Mouse (Mus musculus) liver, embryonic 13.5 days (tissue): ENCODE measurements at regions not wholly inside any gene's neighbourhood (a gene's known extent, or its start where the extent isn't known, plus 50 kb on each side); places are given as distances from the start of the nearest gene placed in this dataset.

ENCODE experiments used
- ATAC-seq: fragments of 200-750 bp; cut with Nextera tagmentation; 2 replicates; pipeline ENCODE4 v1.8.0; 2017; ENCODE audit warnings: low read depth, mild to moderate bottlenecking, moderate number of reproducible peaks, moderate library complexity
- DNase-seq: peaks from one replicate; pipeline ENCODE4 v3.0.0; 2022
- H3K27ac ChIP-seq: fragments of 300-500 bp; sonication (generic); 2 replicates; pipeline ENCODE4 v1.5.1; 2015; ENCODE audit warnings: moderate library complexity, mild to moderate bottlenecking, inconsistent platforms
- H3K27me3 ChIP-seq: fragments of 300-500 bp; sonication (generic); 2 replicates; pipeline ENCODE4 v1.6.1; 2015; ENCODE audit warnings: mild to moderate bottlenecking, inconsistent platforms
- H3K36me3 ChIP-seq: fragments of 300-500 bp; sonication (generic); 2 replicates; pipeline ENCODE4 v1.6.1; 2015; ENCODE audit warnings: mild to moderate bottlenecking, inconsistent platforms
- H3K4me1 ChIP-seq: fragments of 300-500 bp; sonication (generic); replicated peaks from 2 replicates; pipeline ENCODE4 v1.6.1; 2015; ENCODE audit warnings: inconsistent platforms
- H3K4me2 ChIP-seq: fragments of 300-500 bp; sonication (generic); 2 replicates; pipeline ENCODE4 v1.6.1; 2015; ENCODE audit warnings: inconsistent platforms, mild to moderate bottlenecking, moderate library complexity
- H3K4me3 ChIP-seq: fragments of 300-500 bp; sonication (generic); replicated peaks from 2 replicates; pipeline ENCODE4 v1.5.1; 2015; ENCODE audit warnings: mild to moderate bottlenecking, inconsistent platforms
- H3K9ac ChIP-seq: fragments of 300-500 bp; sonication (generic); 2 replicates; pipeline ENCODE4 v1.6.1; 2015; ENCODE audit warnings: mild to moderate bottlenecking, inconsistent platforms
- H3K9me3 ChIP-seq: fragments of 300-500 bp; sonication (generic); replicated peaks from 2 replicates; pipeline ENCODE4 v1.6.1; 2016; ENCODE audit warnings: inconsistent platforms
- WGBS: fragments of 180-500 bp; shearing (Covaris S2); methylation state at CpG from one replicate; pipeline ENCODE4 v1.1.7; 2015; ENCODE audit not compliant: insufficient replicate concordance; 5-methylcytosine and 5-hydroxymethylcytosine counted together

DNA sequence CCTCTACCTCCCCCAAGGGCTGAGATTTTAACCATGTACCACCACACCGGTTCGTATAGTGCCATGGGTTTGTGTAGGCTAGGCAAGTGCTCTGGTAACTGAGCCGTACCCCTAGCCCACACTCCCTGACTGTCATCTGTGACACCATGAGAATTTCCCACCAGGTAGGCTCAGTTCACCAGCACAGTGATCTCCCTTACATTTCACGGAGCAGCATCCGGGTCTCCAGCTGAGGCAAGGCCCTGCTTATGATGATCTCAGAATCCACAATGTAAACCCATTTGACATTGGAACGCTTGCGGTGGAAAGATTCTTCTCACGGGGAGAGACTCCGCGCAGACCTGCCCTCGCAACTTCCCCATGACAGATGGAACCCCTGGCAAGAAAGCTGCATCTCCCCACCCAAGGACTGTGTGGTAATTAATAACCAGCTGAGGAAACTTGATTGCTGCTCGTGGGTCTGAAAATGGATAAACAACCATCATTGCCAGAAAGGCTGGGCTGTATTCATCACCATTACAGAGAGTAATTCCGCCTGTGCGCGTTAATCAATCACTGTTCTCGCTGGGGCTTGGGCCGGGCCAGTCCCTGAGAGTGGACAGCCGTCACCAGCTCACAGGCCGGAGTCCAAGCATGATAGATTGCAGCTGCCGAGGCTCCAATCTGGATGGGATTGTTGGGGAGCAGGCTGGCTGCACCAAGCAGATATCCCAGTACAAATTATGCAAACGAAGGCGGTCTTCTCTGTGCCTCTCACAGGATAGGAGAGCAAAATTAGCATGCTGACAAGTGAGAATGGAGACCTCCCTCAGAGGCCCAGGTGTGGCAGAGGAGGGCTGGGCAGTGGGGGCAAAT is 492.3 kb downstream of the Fam19a5 start:
- Histone ChIP-seq H3K4me2 (no peak overlapping the region), H3K4me1 (no peaks in the 10 kb centered on the region), H3K27ac (no peak overlapping the region), H3K36me3 (no peaks in the 10 kb centered on the region), H3K4me3 (no peak overlapping the region), H3K27me3 (no peaks in the 10 kb centered on the region), H3K9me3 (no peaks in the 10 kb centered on the region; the same call in 1 of the 2 replicates), H3K9ac (no peak overlapping the region)
- WGBS = 66% methylated on average over 22 of the region's 22 CpGs
- ATAC-seq = no peak
- DNase-seq = no peak

GRCm38 (mm10) chr15:88037606-88038005 is 493.5 kb downstream of the Fam19a5 start:
- DNase-seq = no peak
- no peak for ATAC-seq
- no peak overlapping the region for H3K9ac ChIP-seq
- H3K27ac ChIP-seq = no peak overlapping the region
- 56% methylated on average over 4 of the region's 4 CpGs for WGBS
- no peaks in the 10 kb centered on the region for H3K36me3 ChIP-seq
- H3K4me3 ChIP-seq = no peak overlapping the region
- H3K9me3 ChIP-seq = no peaks in the 10 kb centered on the region; the same call in 1 of the 2 replicates
- no peaks in the 10 kb centered on the region for H3K27me3 ChIP-seq
- no peaks in the 10 kb centered on the region for H3K4me1 ChIP-seq
- no peak overlapping the region for H3K4me2 ChIP-seq

DNA sequence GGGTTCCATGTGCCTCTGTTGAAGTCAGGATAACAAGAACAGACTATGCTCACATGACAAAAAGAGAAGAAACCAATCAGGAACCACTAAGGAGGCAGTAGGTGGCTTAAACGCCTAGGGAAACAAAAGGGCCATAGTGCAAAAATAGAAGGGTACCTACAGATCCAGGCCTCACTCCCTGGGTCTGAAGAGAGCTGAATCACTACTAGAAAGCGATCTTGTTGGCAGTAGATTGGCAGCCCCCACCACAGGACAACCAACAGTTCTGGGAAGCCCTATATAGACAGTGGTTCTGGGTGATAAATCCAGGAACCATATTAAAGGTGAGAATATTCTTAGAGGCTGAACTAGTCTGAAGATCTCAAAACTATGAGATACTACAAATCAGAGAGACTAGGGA is 498.7 kb downstream of the Fam19a5 start:
- H3K27ac ChIP-seq = no peak overlapping the region
- no peaks in the 10 kb centered on the region for H3K27me3 ChIP-seq
- no peak overlapping the region for H3K4me2 ChIP-seq
- H3K4me1 ChIP-seq = no peaks in the 10 kb centered on the region
- ATAC-seq (no peak), DNase-seq (no peak)
- H3K9me3 ChIP-seq = peaks cover 4% of the 10 kb centered on the region; the same call in 1 of the 2 replicates
- WGBS = 48% methylated on average over 2 of the region's 2 CpGs
- no peak overlapping the region for H3K4me3 ChIP-seq
- H3K9ac ChIP-seq = no peak overlapping the region
- no peaks in the 10 kb centered on the region for H3K36me3 ChIP-seq

- Histone ChIP-seq H3K27me3 (no peaks in the 10 kb centered on the region), H3K27ac (no peak overlapping the region), H3K4me1 (no peaks in the 10 kb centered on the region), H3K9ac (no peak overlapping the region), H3K36me3 (no peaks in the 10 kb centered on the region), H3K4me3 (no peak overlapping the region), H3K4me2 (no peak overlapping the region), H3K9me3 (0 out of 2 replicates have a peak, but pooled peaks cover 3% of the 10 kb centered on the region)
- no peak for DNase-seq
- no peak for ATAC-seq
- 41% methylated on average over 4 of the region's 4 CpGs for WGBS
Observed at GRCm38 (mm10) chr15:88058071-88058470, 514.0 kb downstream of the Fam19a5 start.

- no peaks in the 10 kb centered on the region for H3K36me3 ChIP-seq
- H3K4me3 ChIP-seq = no peak overlapping the region
- no peak overlapping the region for H3K27ac ChIP-seq
- no peak overlapping the region for H3K9ac ChIP-seq
- no peaks in the 10 kb centered on the region for H3K27me3 ChIP-seq
- no peaks in the 10 kb centered on the region for H3K9me3 ChIP-seq
- no peak overlapping the region for H3K4me2 ChIP-seq
- 65% methylated on average over 4 of the region's 4 CpGs for WGBS
- DNase-seq (no peak), ATAC-seq (no peak)
- no peaks in the 10 kb centered on the region for H3K4me1 ChIP-seq
Observed at GRCm38 (mm10) chr15:88060935-88061334, 516.8 kb downstream of the Fam19a5 start.

DNA sequence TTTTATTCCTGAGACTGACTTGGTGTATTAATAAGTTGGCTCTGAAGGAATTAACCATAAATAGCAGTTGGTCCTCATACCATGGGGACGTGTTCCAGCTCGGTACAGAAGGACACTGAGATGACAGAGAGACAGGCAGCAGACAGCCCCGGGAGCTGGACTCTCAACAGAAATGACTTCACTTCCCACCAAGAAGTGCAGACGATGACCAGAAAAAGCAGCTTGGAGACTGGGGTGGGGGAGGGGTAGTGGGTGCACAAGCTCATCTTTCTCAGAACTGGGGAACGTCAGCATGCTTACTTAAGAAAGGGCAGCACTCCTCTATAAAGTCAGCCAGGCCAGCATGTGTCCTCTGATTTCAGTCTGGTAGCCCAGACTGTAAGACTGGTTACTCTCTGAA is 518.9 kb downstream of the Fam19a5 start:
- ATAC-seq = no peak
- Histone ChIP-seq H3K27me3 (no peaks in the 10 kb centered on the region), H3K4me2 (no peak overlapping the region), H3K9me3 (no peaks in the 10 kb centered on the region), H3K4me3 (no peak overlapping the region), H3K27ac (no peak overlapping the region), H3K4me1 (no peaks in the 10 kb centered on the region), H3K36me3 (no peaks in the 10 kb centered on the region), H3K9ac (no peak overlapping the region)
- WGBS = 70% methylated on average over 5 of the region's 5 CpGs
- no peak for DNase-seq

GRCm38 (mm10) chr15:88068476-88068875 is 524.4 kb downstream of the Fam19a5 start:
- 58% methylated on average over 3 of the region's 3 CpGs for WGBS

DNA sequence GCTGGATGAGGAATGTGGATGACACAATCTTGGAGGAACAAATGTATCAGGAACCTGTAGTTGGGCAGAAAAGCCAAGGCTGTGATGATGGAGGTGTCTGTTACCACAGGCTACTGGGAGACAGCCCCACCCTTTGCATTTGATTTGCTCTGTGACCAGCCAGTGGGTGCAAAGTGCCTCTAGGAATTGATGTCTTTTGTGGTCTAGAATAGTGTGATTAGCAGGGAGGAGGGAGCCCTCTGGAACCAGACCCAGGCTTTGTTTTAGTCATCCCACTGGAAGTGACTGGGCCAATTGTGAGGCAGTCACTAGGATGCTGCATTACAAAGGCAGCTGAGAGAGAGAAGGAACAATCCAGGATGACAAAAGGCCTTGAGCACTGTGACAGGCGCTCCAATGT is 527.4 kb upstream of the Zdhhc25 start:
- peaks cover 11% of the 10 kb centered on the region; the same call in 1 of the 2 replicates for H3K9me3 ChIP-seq
- no peak overlapping the region for H3K4me2 ChIP-seq
- no peak overlapping the region for H3K9ac ChIP-seq
- no peaks in the 10 kb centered on the region for H3K27me3 ChIP-seq
- WGBS = 17% methylated on average over 1 of the region's 1 CpGs
- H3K27ac ChIP-seq = no peak overlapping the region
- DNase-seq (no peak), ATAC-seq (no peak)
- no peak overlapping the region for H3K4me3 ChIP-seq
- no peaks in the 10 kb centered on the region for H3K36me3 ChIP-seq
- H3K4me1 ChIP-seq = no peaks in the 10 kb centered on the region

More at GRCm38 (mm10) chr15:88068476-88068875, 524.4 kb downstream of the Fam19a5 start:
- H3K36me3 ChIP-seq = no peaks in the 10 kb centered on the region
- no peak overlapping the region for H3K4me2 ChIP-seq
- no peaks in the 10 kb centered on the region for H3K27me3 ChIP-seq
- no peak overlapping the region for H3K9ac ChIP-seq
- ATAC-seq = no peak
- H3K9me3 ChIP-seq = 0 out of 2 replicates have a peak, but pooled peaks cover 11% of the 10 kb centered on the region
- DNase-seq = no peak
- H3K4me3 ChIP-seq = no peak overlapping the region
- no peak overlapping the region for H3K27ac ChIP-seq
- no peaks in the 10 kb centered on the region for H3K4me1 ChIP-seq

- no peak overlapping the region for H3K4me3 ChIP-seq
- no peak overlapping the region for H3K4me2 ChIP-seq
- peaks cover 11% of the 10 kb centered on the region for H3K9me3 ChIP-seq
- no peaks in the 10 kb centered on the region for H3K27me3 ChIP-seq
- no peak overlapping the region for H3K27ac ChIP-seq
- no peaks in the 10 kb centered on the region for H3K36me3 ChIP-seq
- H3K4me1 ChIP-seq = no peaks in the 10 kb centered on the region
- ATAC-seq (no peak), DNase-seq (no peak)
- H3K9ac ChIP-seq = no peak overlapping the region
- WGBS = 59% methylated on average over 5 of the region's 5 CpGs
Observed at GRCm38 (mm10) chr15:88083911-88084310, 516.2 kb upstream of the Zdhhc25 start.

GRCm38 (mm10) chr15:88085631-88086030 is 514.5 kb upstream of the Zdhhc25 start:
- Histone ChIP-seq H3K4me2 (no peak overlapping the region), H3K9me3 (peaks cover 14% of the 10 kb centered on the region), H3K27ac (no peak overlapping the region), H3K9ac (no peak overlapping the region), H3K4me3 (no peak overlapping the region), H3K27me3 (no peaks in the 10 kb centered on the region), H3K4me1 (no peaks in the 10 kb centered on the region), H3K36me3 (no peaks in the 10 kb centered on the region)
- 33% methylated on average over 3 of the region's 3 CpGs for WGBS
- DNase-seq = no peak
- no peak for ATAC-seq

DNA sequence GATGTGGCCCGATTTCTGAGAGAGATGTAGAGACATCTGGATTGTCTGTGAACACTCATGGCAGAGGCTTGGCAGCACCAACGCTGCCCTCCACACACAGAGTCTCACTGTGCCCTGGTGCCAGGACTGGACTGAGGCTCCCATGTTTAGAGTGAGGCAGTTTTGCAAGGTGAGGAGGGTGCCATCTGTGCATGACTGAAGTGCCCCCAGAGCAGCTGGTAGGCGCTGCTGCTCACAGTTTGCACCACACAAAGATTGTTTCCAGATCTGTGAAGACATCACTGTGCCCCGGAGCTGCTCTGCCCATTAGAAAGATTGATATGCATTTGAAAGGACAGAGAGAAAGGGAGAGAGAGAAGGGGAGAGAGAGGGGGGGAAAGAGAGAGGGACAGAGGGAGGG is 510.6 kb upstream of the Zdhhc25 start:
- DNase-seq = no peak
- Histone ChIP-seq H3K36me3 (no peaks in the 10 kb centered on the region), H3K9me3 (peaks cover 23% of the 10 kb centered on the region), H3K4me2 (no peak overlapping the region), H3K4me3 (no peak overlapping the region), H3K9ac (no peak overlapping the region), H3K27ac (no peak overlapping the region), H3K27me3 (no peaks in the 10 kb centered on the region), H3K4me1 (no peaks in the 10 kb centered on the region)
- ATAC-seq = no peak
- WGBS = 63% methylated on average over 4 of the region's 4 CpGs

DNA sequence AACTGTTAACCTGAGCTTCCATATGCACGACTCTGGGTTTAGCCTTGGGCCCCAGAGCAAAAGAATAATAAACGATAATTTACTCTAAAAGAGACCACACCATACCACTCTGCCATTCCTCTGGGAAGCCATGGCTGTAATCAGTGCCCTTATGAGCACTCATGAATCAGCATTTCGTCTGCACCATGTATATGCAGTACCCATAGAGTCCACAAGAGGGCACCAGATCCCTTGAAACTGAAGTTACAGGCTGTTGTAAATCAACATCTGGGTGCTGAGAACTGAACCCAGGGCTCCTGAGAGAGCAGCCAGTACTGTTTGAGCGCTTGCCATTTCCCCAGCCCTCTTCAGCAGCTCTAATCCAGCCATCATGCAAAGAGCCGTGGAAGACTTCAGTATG is 508.7 kb upstream of the Zdhhc25 start:
- Histone ChIP-seq H3K4me2 (no peak overlapping the region), H3K9ac (no peak overlapping the region), H3K4me1 (no peaks in the 10 kb centered on the region), H3K27ac (no peak overlapping the region), H3K9me3 (peaks cover 14% of the 10 kb centered on the region), H3K27me3 (no peaks in the 10 kb centered on the region), H3K36me3 (no peaks in the 10 kb centered on the region), H3K4me3 (no peak overlapping the region)
- WGBS = 72% methylated on average over 5 of the region's 5 CpGs
- DNase-seq (no peak), ATAC-seq (no peak)
